In the genomic region with DNA sequence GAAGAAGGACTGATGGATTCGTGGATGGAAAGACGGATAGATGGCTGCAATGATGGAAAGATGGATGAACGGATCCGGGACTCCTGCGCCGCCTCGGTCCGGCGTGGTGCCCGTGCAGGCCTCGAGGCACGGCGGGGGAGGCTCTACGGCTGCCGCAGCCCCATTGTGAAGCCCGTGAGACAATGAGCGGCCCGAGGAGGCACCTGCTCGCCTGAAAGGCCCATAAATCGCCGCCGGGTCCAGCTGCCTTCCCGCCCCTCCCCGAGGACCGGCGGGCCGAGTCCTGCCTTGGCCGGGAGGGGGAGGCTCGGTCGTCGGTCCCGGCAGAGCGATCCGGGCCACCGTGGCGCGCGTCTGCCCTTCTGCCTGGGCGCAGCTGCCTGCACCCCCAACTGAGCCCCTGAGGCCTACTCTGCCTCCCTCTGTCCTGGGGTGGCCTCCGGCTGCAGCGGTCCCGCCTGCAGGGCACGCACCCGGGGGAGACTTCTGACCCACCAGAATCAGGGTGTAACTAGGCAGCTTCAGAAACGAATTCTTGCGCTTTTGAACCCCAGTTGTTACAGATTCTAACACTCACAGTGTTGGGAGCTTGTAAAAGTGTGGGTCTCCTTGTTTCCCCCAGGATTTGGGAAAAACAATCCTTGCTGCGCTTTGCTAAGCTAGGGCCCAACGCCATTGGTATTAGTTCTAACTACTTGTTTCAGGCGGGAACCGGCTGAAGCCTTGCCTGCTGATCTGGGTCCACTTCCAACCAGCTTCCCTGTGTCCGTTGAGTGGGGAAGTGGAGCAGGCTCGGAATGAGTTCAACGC, we compare ENCODE assay signal across 9 mouse cellular contexts. TPM values are rescaled to one million over a fixed set of nuclear protein-coding genes. Genes with fewer than 3 reads are reported as not detected.
DNase-seq lines count a peak whose midpoint lies in the region; ATAC-seq and TF ChIP-seq lines count a peak whose summit lies in the region.
"Had no signal": no experiment of that assay in that cellular context is flagged by ENCODE, and none has a peak within 500 bp of the region (broad histone marks: within the 10 kb centered on the region; RNA-seq: fewer than 3 reads in every experiment).

No protein-coding gene starts in this region.

- 9% methylated on average over 52 of the region's 53 CpGs for WGBS in liver, embryonic 16.5 days (ENCODE audit: insufficient replicate concordance)

- H3K36me3 ChIP-seq in liver, embryonic 16.5 days (ENCODE audit: control insufficient read depth, insufficient read depth), result no peaks in the 10 kb centered on the region

- no peaks in the 10 kb centered on the region for H3K4me1 ChIP-seq in liver, embryonic 16.5 days (ENCODE audit: control insufficient read depth, low read depth, low read length)

- H3K27ac ChIP-seq in gastrocnemius, adult 2 months, result peak overlapping the region; percentile 40
- H3K27ac ChIP-seq in liver, embryonic 16.5 days (ENCODE audit: low read length), result no peak overlapping the region

- peaks cover 48% of the 10 kb centered on the region for H3K27me3 ChIP-seq in liver, embryonic 16.5 days (ENCODE audit: control insufficient read depth, insufficient read depth, low read depth, low read length)

- TF ChIP-seq CTCF in gastrocnemius, adult 2 months (IDR thresholded peaks at IDR 0.05), result peak; percentile 19; the same call in 1 of the 2 replicates

- H3K4me3 ChIP-seq in gastrocnemius, adult 2 months, result peak overlapping the region; percentile 69
- H3K4me3 ChIP-seq in liver, embryonic 16.5 days (ENCODE audit: low read depth, low read length), result peak overlapping the region; percentile 35

- peak overlapping the region; percentile 42 for H3K4me2 ChIP-seq in liver, embryonic 16.5 days (ENCODE audit: low read depth, low read length)

- H3K9ac ChIP-seq in liver, embryonic 16.5 days (ENCODE audit: low read depth, low read length), result no peak overlapping the region

- no peak for ATAC-seq in liver, embryonic 16.5 days (ENCODE audit: low read depth)

- intact Hi-C loops in gastrocnemius, adult 2 months (cut with DNase I), result no loop called here

- peak; percentile 55 for DNase-seq in gastrocnemius, adult 2 months
- DNase-seq in gastrocnemius, adult 8-10 months (ENCODE audit: low spot score in 2 of 2), result no peak
- DNase-seq in adrenal gland, postnatal 25 days, result peak; percentile 22
- DNase-seq in heart, postnatal 4 days, result peak; percentile 29
- DNase-seq in urinary bladder, postnatal 14 days (ENCODE audit: low spot score), result no peak
- DNase-seq in thymus, postnatal 25 days, result no peak
- DNase-seq in right cerebral cortex, postnatal 4 days, result no peak

- H3K9me3 ChIP-seq in liver, embryonic 16.5 days (replicated peaks; ENCODE audit: control insufficient read depth, low read length), result no peaks in the 10 kb centered on the region

RNA-seq across cellular contexts. Expression of gene Cdkn1c, which starts 15.0 kb away (rescaled TPM):
- 10 to 100 TPM; 23.2 to 23.5 TPM for total RNA-seq in gastrocnemius, adult 2 months (2021)
- total RNA-seq in gastrocnemius, adult 8-10 months (2022), result 10 to 100 TPM; 14.9 to 27.6 (median 22.9) TPM
- total RNA-seq in adrenal gland, postnatal 25 days (2021), result 669 and 905 TPM in 2 replicates
- total RNA-seq in heart, postnatal 4 days (2021), result 10 to 100 TPM; 56.1 to 60.4 TPM
- polyA plus RNA-seq in liver, embryonic 16.5 days (2015; fragmentation: Nextera tagmentation; extraction: Ambion mirVana), result 143 and 173 TPM in 2 replicates

RNA-seq across cellular contexts. Expression of gene Slc22a18, which starts 27.7 kb away (rescaled TPM):
- total RNA-seq in gastrocnemius, adult 2 months (2021), result under 1 TPM; 0.17 to 0.20 TPM
- under 1 TPM in 2 of 4 experiments, not detected in 2; 0.32 to 0.56 TPM for total RNA-seq in gastrocnemius, adult 8-10 months (2022)
- 1.2 and 1.4 TPM in 2 replicates for total RNA-seq in adrenal gland, postnatal 25 days (2021)
- total RNA-seq in heart, postnatal 4 days (2021), result under 1 TPM; 0.45 to 0.55 TPM
- polyA plus RNA-seq in liver, embryonic 16.5 days (2015; fragmentation: Nextera tagmentation; extraction: Ambion mirVana), result 13.0 and 14.4 TPM in 2 replicates
- polyA plus RNA-seq: C2C12 had no signal

RNA-seq across cellular contexts. Expression of gene Phlda2, which starts 57.1 kb away (rescaled TPM):
- total RNA-seq in gastrocnemius, adult 2 months (2021), result not detected
- not detected for total RNA-seq in gastrocnemius, adult 8-10 months (2022)
- total RNA-seq in adrenal gland, postnatal 25 days (2021), result 1.8 and 2.7 TPM in 2 replicates
- total RNA-seq in heart, postnatal 4 days (2021), result not detected
- polyA plus RNA-seq in liver, embryonic 16.5 days (2015; fragmentation: Nextera tagmentation; extraction: Ambion mirVana), result 25.8 and 25.9 TPM in 2 replicates

Comparison
In these comparisons a context has a peak if more than half of its experiments do, and no peak if none do; other contexts are left out.
1. DNase-seq: peak in gastrocnemius, adult 2 months (single experiment), adrenal gland, postnatal 25 days (single experiment) and heart, postnatal 4 days (single experiment); none in gastrocnemius, adult 8-10 months (0 of 2), urinary bladder, postnatal 14 days (single experiment), thymus, postnatal 25 days (single experiment) and right cerebral cortex, postnatal 4 days (single experiment).
2. RNA of gene Cdkn1c, which starts 15.0 kb away (total RNA-seq): 669 to 905 TPM in adrenal gland, postnatal 25 days; 56.1 to 60.4 TPM in heart, postnatal 4 days, 14.9 to 27.6 TPM in gastrocnemius, adult 8-10 months and 23.2 to 23.5 TPM in gastrocnemius, adult 2 months; every median in the first group is over 10 times any median in the second.